ENCODE assay signal across 9 mouse cellular contexts in genomic region chr7:30219293-30220007, GRCm38 (mm10). TPM values are rescaled to one million over a fixed set of nuclear protein-coding genes. Genes with fewer than 3 reads are reported as not detected.
DNase-seq lines count a peak whose midpoint lies in the region; ATAC-seq and TF ChIP-seq lines count a peak whose summit lies in the region.
"Had no signal": no experiment of that assay in that cellular context is flagged by ENCODE, and none has a peak within 500 bp of the region (broad histone marks: within the 10 kb centered on the region; RNA-seq: fewer than 3 reads in every experiment).

No protein-coding gene starts in this region.

- H3K27ac ChIP-seq in spleen, adult 2 months (ENCODE audit: insufficient read depth, low read length): no peak overlapping the region
- peak overlapping the region; percentile 33 for H3K27ac ChIP-seq in heart, embryonic 15.5 days
- peak overlapping the region; percentile 87 for H3K27ac ChIP-seq in kidney, postnatal 0 days

- H3K9ac ChIP-seq in heart, embryonic 15.5 days: peak overlapping the region; percentile 70
- peak overlapping the region; percentile 56 for H3K9ac ChIP-seq in kidney, postnatal 0 days (ENCODE audit: low read depth, low read length)

- H3K4me3 ChIP-seq in spleen, adult 2 months (ENCODE audit: extremely low read depth, insufficient read depth, insufficient read length): peak overlapping the region; percentile 48
- peak overlapping the region; percentile 58 for H3K4me3 ChIP-seq in heart, embryonic 15.5 days
- peak overlapping the region; percentile 41 for H3K4me3 ChIP-seq in kidney, postnatal 0 days (replicated peaks; ENCODE audit: low read depth, low read length)

- TF ChIP-seq POLR2A in spleen, adult 2 months (IDR thresholded peaks at IDR 0.05; ENCODE audit: low read depth, low read length): no peak

- peak overlapping the region; percentile 93 for H3K4me2 ChIP-seq in heart, embryonic 15.5 days
- H3K4me2 ChIP-seq in kidney, postnatal 0 days (ENCODE audit: low read length): peak overlapping the region; percentile 93

- H3K27me3 ChIP-seq in spleen, adult 2 months (ENCODE audit: control insufficient read depth, insufficient read depth, low read length): no peaks in the 10 kb centered on the region
- no peaks in the 10 kb centered on the region for H3K27me3 ChIP-seq in heart, embryonic 15.5 days
- H3K27me3 ChIP-seq in kidney, postnatal 0 days (ENCODE audit: insufficient read depth, low read length): no peaks in the 10 kb centered on the region

- peaks cover 5% of the 10 kb centered on the region; the same call in 1 of the 2 replicates for H3K4me1 ChIP-seq in spleen, adult 2 months (ENCODE audit: control insufficient read depth, insufficient read depth, insufficient read length)
- H3K4me1 ChIP-seq in heart, embryonic 15.5 days (replicated peaks): peaks cover 16% of the 10 kb centered on the region
- H3K4me1 ChIP-seq in kidney, postnatal 0 days (replicated peaks; ENCODE audit: insufficient read depth, low read length): no peaks in the 10 kb centered on the region

- TF ChIP-seq CTCF in spleen, adult 2 months (IDR thresholded peaks at IDR 0.05; ENCODE audit: extremely low read depth, insufficient read depth, insufficient read length, insufficient replicate concordance): no peak
- TF ChIP-seq CTCF in kidney, postnatal 0 days (IDR thresholded peaks at IDR 0.05; ENCODE audit: low read depth): no peak

- WGBS in spleen, adult 2 months: 3% methylated on average over 16 of the region's 16 CpGs
- WGBS in heart, embryonic 15.5 days: 4% methylated on average over 16 of the region's 16 CpGs
- 2% methylated on average over 16 of the region's 16 CpGs for WGBS in kidney, postnatal 0 days

- peak; percentile 63 for ATAC-seq in heart, embryonic 15.5 days (replicated peaks; ENCODE audit: insufficient number of reproducible peaks, insufficient read depth, low FRiP score, low read depth)
- peak; percentile 86 for ATAC-seq in kidney, postnatal 0 days (replicated peaks; ENCODE audit: low FRiP score, low read depth)

- peaks cover 8% of the 10 kb centered on the region for H3K36me3 ChIP-seq in spleen, adult 2 months (ENCODE audit: control insufficient read depth, insufficient read depth, low read length)
- peaks cover 14% of the 10 kb centered on the region for H3K36me3 ChIP-seq in heart, embryonic 15.5 days
- peaks cover 9% of the 10 kb centered on the region for H3K36me3 ChIP-seq in kidney, postnatal 0 days (ENCODE audit: insufficient read depth, low read length)

- H3K9me3 ChIP-seq in heart, embryonic 15.5 days (replicated peaks): no peaks in the 10 kb centered on the region
- H3K9me3 ChIP-seq in kidney, postnatal 0 days (replicated peaks; ENCODE audit: low read length): no peaks in the 10 kb centered on the region

- DNase-seq in spleen, adult 2 months (ENCODE audit: low read depth in 1 of 2, low spot score in 2 of 2): no peak
- no peak for DNase-seq in spleen, postnatal 36 days (ENCODE audit: low spot score in 2 of 2)
- DNase-seq in embryo, embryonic 10.5 days (ENCODE audit: low spot score): peak; percentile 79
- peak; percentile 84 for DNase-seq in kidney, postnatal 0 days (ENCODE audit: low spot score)
- DNase-seq in lung, postnatal 25 days (ENCODE audit: low spot score): peak; percentile 31
- peak; percentile 61 for DNase-seq in retina, postnatal 7 days (ENCODE audit: low read depth, low spot score)
- DNase-seq in right cerebral cortex, postnatal 25 days: no peak

RNA-seq across cellular contexts. Expression of gene Polr2i, which starts 12.3 kb away (rescaled TPM):
- polyA plus RNA-seq in spleen, adult 2 months (2012; rRNA removed): 51.5 and 60.8 TPM in 2 replicates
- polyA plus RNA-seq in heart, embryonic 15.5 days (2015; fragmentation: Nextera tagmentation; extraction: Ambion mirVana): 99.7 and 105 TPM in 2 replicates
- 148 and 157 TPM in 2 replicates for polyA plus RNA-seq in kidney, postnatal 0 days (2015; fragmentation: Nextera tagmentation; extraction: Ambion mirVana)

RNA-seq across cellular contexts. Expression of gene Tbcb, which starts 12.6 kb away (rescaled TPM):
- polyA plus RNA-seq in spleen, adult 2 months (2012; rRNA removed): 21.5 and 24.6 TPM in 2 replicates
- polyA plus RNA-seq in heart, embryonic 15.5 days (2015; fragmentation: Nextera tagmentation; extraction: Ambion mirVana): 125 and 140 TPM in 2 replicates
- polyA plus RNA-seq in kidney, postnatal 0 days (2015; fragmentation: Nextera tagmentation; extraction: Ambion mirVana): 176 and 179 TPM in 2 replicates

RNA-seq across cellular contexts. Expression of gene Ovol3, which starts 16.1 kb away (rescaled TPM):
- 0.13 TPM in 1 of 2 replicates, not detected in the other for polyA plus RNA-seq in spleen, adult 2 months (2012; rRNA removed)
- polyA plus RNA-seq in heart, embryonic 15.5 days (2015; fragmentation: Nextera tagmentation; extraction: Ambion mirVana): not detected in 2 replicates
- not detected in 2 replicates for polyA plus RNA-seq in kidney, postnatal 0 days (2015; fragmentation: Nextera tagmentation; extraction: Ambion mirVana)
- polyA plus RNA-seq: gonadal fat pad, adult 2 months had no signal

RNA-seq across cellular contexts. Expression of gene Capns1, which starts 20.8 kb away (rescaled TPM):
- polyA plus RNA-seq in spleen, adult 2 months (2012; rRNA removed): 414 and 469 TPM in 2 replicates
- polyA plus RNA-seq in heart, embryonic 15.5 days (2015; fragmentation: Nextera tagmentation; extraction: Ambion mirVana): 77.4 and 96.6 TPM in 2 replicates
- 121 and 122 TPM in 2 replicates for polyA plus RNA-seq in kidney, postnatal 0 days (2015; fragmentation: Nextera tagmentation; extraction: Ambion mirVana)

RNA-seq across cellular contexts. Expression of gene Cox7a1, which starts 35.5 kb away (rescaled TPM):
- 0.43 and 0.52 TPM in 2 replicates for polyA plus RNA-seq in spleen, adult 2 months (2012; rRNA removed)
- 369 and 603 TPM in 2 replicates for polyA plus RNA-seq in heart, embryonic 15.5 days (2015; fragmentation: Nextera tagmentation; extraction: Ambion mirVana)
- 32.9 and 43.0 TPM in 2 replicates for polyA plus RNA-seq in kidney, postnatal 0 days (2015; fragmentation: Nextera tagmentation; extraction: Ambion mirVana)

Comparison
In these comparisons a context has a peak if more than half of its experiments do, and no peak if none do; other contexts are left out.
1. DNase-seq: peak in embryo, embryonic 10.5 days (single experiment), kidney, postnatal 0 days (single experiment), lung, postnatal 25 days (single experiment) and retina, postnatal 7 days (single experiment); none in spleen, adult 2 months (0 of 2), spleen, postnatal 36 days (0 of 2) and right cerebral cortex, postnatal 25 days (single experiment).
2. Peak in every context shown above with its lines, with median percentiles within 50 percentile points of each other: H3K4me3 ChIP-seq.